Mouse (Mus musculus): ENCODE measurements at regions not wholly inside any gene's neighbourhood (a gene's known extent, or its start where the extent isn't known, plus 50 kb on each side); places are given as distances from the start of the nearest gene placed in this dataset.

GRCm38 (mm10) chr2:117811931-117812330, 299.7 kb upstream of the Thbs1 start:
- no peak for DNase-seq (ENCODE audit: low spot score)

- DNase-seq (ENCODE audit: low spot score): no peak
Observed at GRCm38 (mm10) chr2:117819701-117820225, 291.9 kb upstream of the Thbs1 start.

- no peak for DNase-seq (ENCODE audit: low spot score)
Observed at GRCm38 (mm10) chr2:117820708-117821107, 291.0 kb upstream of the Thbs1 start.

- DNase-seq (ENCODE audit: low spot score): no peak
Observed at GRCm38 (mm10) chr2:117825088-117825487, 286.6 kb upstream of the Thbs1 start.

GRCm38 (mm10) chr2:117827278-117827677, 284.4 kb upstream of the Thbs1 start:
- no peak for DNase-seq (ENCODE audit: low spot score)

GRCm38 (mm10) chr2:117838387-117838786, 273.3 kb upstream of the Thbs1 start:
- DNase-seq (ENCODE audit: low spot score): no peak

GRCm38 (mm10) chr2:117840406-117840805, 271.3 kb upstream of the Thbs1 start:
- no peak for DNase-seq (ENCODE audit: low spot score)

GRCm38 (mm10) chr2:117842309-117842986, 269.2 kb upstream of the Thbs1 start:
- DNase-seq (ENCODE audit: low spot score): no peak

GRCm38 (mm10) chr2:117852442-117852841, 259.2 kb upstream of the Thbs1 start:
- DNase-seq (ENCODE audit: low spot score): no peak

- no peak for DNase-seq (ENCODE audit: low spot score)
Observed at GRCm38 (mm10) chr2:117862301-117862700, 249.4 kb upstream of the Thbs1 start.

- DNase-seq (ENCODE audit: low spot score): no peak
Observed at GRCm38 (mm10) chr2:117865119-117865518, 246.6 kb upstream of the Thbs1 start.

GRCm38 (mm10) chr2:117866946-117867345, 244.7 kb upstream of the Thbs1 start:
- DNase-seq (ENCODE audit: low spot score): no peak

GRCm38 (mm10) chr2:117867409-117867808, 244.3 kb upstream of the Thbs1 start:
- DNase-seq (ENCODE audit: low spot score): no peak

GRCm38 (mm10) chr2:117868857-117869256, 242.8 kb upstream of the Thbs1 start:
- no peak for DNase-seq (ENCODE audit: low spot score)

- no peak for DNase-seq (ENCODE audit: low spot score)
Observed at GRCm38 (mm10) chr2:117871507-117872282, 240.0 kb upstream of the Thbs1 start.

- DNase-seq (ENCODE audit: low spot score): no peak
Observed at GRCm38 (mm10) chr2:117877816-117878215, 233.9 kb upstream of the Thbs1 start.

GRCm38 (mm10) chr2:117882136-117882535, 229.5 kb upstream of the Thbs1 start:
- DNase-seq (ENCODE audit: low spot score): no peak

GRCm38 (mm10) chr2:117882890-117883289, 228.8 kb upstream of the Thbs1 start:
- DNase-seq (ENCODE audit: low spot score): no peak

GRCm38 (mm10) chr2:117886516-117886915, 225.2 kb upstream of the Thbs1 start:
- DNase-seq (ENCODE audit: low spot score): no peak

GRCm38 (mm10) chr2:117901311-117901710, 210.4 kb upstream of the Thbs1 start:
- no peak for DNase-seq (ENCODE audit: low spot score)

- no peak for DNase-seq (ENCODE audit: low spot score)
Observed at GRCm38 (mm10) chr2:117902837-117903236, 208.8 kb upstream of the Thbs1 start.

- no peak for DNase-seq (ENCODE audit: low spot score)
Observed at GRCm38 (mm10) chr2:117903705-117904104, 208.0 kb upstream of the Thbs1 start.

GRCm38 (mm10) chr2:117906509-117906908, 205.2 kb upstream of the Thbs1 start:
- no peak for DNase-seq (ENCODE audit: low spot score)

Data from testis, postnatal 10 days (tissue).